Mouse (Mus musculus) liver, embryonic 12.5 days (tissue): ENCODE data around the gene Sat1. TPM values are rescaled to one million over a fixed set of nuclear protein-coding genes. Genes with fewer than 3 reads are reported as not detected.

Experiments used
- ATAC-seq: fragments of 200-750 bp; cut with Nextera tagmentation; 2 replicates; pipeline ENCODE4 v1.8.0; 2017; ENCODE audit warnings: moderate number of reproducible peaks, mild to moderate bottlenecking, moderate library complexity
- H3K27ac ChIP-seq: fragments of 300-500 bp; sonication (generic); 2 replicates; pipeline ENCODE4 v1.5.1; 2016; ENCODE audit warnings: mild to moderate bottlenecking
- H3K27me3 ChIP-seq: fragments of 300-500 bp; sonication (generic); replicated peaks from 2 replicates; pipeline ENCODE4 v1.6.1; 2016; ENCODE audit warnings: mild to moderate bottlenecking, moderate library complexity
- H3K36me3 ChIP-seq: fragments of 300-500 bp; sonication (generic); 2 replicates; pipeline ENCODE4 v1.6.1; 2016; ENCODE audit warnings: mild to moderate bottlenecking, moderate library complexity
- H3K4me1 ChIP-seq: fragments of 300-500 bp; sonication (generic); 2 replicates; pipeline ENCODE4 v1.6.1; 2016
- H3K4me2 ChIP-seq: fragments of 300-500 bp; sonication (generic); 2 replicates; pipeline ENCODE4 v1.6.1; 2016; ENCODE audit warnings: mild to moderate bottlenecking, moderate library complexity
- H3K4me3 ChIP-seq: fragments of 300-500 bp; sonication (generic); 2 replicates; pipeline ENCODE4 v1.5.1; 2016; ENCODE audit warnings: mild to moderate bottlenecking, moderate library complexity
- H3K9ac ChIP-seq: fragments of 300-500 bp; sonication (generic); 2 replicates; pipeline ENCODE4 v1.6.1; 2016; ENCODE audit warnings: mild to moderate bottlenecking, moderate library complexity
- H3K9me3 ChIP-seq: fragments of 300-500 bp; sonication (generic); replicated peaks from 2 replicates; pipeline ENCODE4 v1.6.1; 2016; ENCODE audit warnings: mild to moderate bottlenecking, moderate library complexity
- WGBS: fragments of 180-500 bp; shearing (Covaris S2); methylation state at CpG from one replicate; pipeline ENCODE4 v1.1.7; 2016; ENCODE audit not compliant: insufficient replicate concordance; 5-methylcytosine and 5-hydroxymethylcytosine counted together
- polyA plus RNA-seq: library from polyadenylated mRNA; unstranded; fragments of >200 nt; fragmentation: Nextera tagmentation; extraction: Ambion mirVana; gene quantifications from 2 replicates; pipeline ENCODE4 v1.2.1, GENCODE M21; 2016

Gene Sat1
- polyA plus RNA-seq, 1 experiment from 2014 or later = 58.6 TPM

GRCm38 (mm10) chrX:155194979-155195378 is 21.3 kb downstream of the Sat1 start:
- no peak overlapping the region for H3K4me3 ChIP-seq
- H3K27me3 ChIP-seq = no peaks in the 10 kb centered on the region
- no peak overlapping the region for H3K4me2 ChIP-seq
- no peak for ATAC-seq
- H3K9ac ChIP-seq = no peak overlapping the region
- no peaks in the 10 kb centered on the region for H3K36me3 ChIP-seq
- no peaks in the 10 kb centered on the region for H3K9me3 ChIP-seq
- H3K4me1 ChIP-seq = no peaks in the 10 kb centered on the region
- no peak overlapping the region for H3K27ac ChIP-seq
- 79% methylated on average over 4 of the region's 4 CpGs for WGBS

DNA sequence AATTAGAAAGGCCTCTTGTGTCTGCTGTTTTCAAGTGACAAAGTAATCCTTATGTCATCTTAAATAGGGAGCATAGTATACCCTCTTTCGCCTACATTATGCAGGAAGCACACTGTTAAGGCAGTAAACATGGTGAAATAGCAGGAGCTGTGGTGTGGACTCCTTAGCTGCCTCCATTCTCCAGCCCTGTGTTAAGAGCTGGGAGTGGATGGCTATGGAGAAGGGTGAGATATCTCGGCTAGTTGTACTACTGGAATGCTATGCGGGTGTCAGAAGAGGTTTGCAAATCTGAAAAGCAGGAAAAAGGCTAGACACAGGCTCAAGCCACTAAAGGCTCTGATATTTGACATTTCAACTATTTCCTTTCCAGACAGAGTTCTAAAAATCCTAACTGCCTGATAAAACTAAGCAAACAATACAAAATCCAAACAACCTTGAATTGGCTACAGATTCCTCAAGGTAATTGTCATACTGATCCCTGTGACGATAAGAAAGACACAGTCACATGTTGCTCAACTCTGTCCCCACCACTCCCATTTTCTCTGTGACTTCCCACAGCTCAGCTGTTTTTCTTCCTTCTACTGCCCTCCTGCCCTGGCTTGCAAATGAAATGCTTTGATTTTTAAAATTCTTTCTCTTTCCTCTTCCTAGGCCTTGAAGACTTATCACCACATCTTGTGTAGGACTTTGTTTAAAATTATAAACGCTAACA is 22.4 kb downstream of the Sat1 start:
- ATAC-seq = no peak
- Histone ChIP-seq H3K27me3 (no peaks in the 10 kb centered on the region), H3K9me3 (no peaks in the 10 kb centered on the region), H3K4me2 (no peak overlapping the region), H3K27ac (no peak overlapping the region), H3K4me1 (no peaks in the 10 kb centered on the region), H3K4me3 (no peak overlapping the region), H3K36me3 (no peaks in the 10 kb centered on the region), H3K9ac (no peak overlapping the region)
- 60% methylated on average over 5 of the region's 5 CpGs for WGBS

DNA sequence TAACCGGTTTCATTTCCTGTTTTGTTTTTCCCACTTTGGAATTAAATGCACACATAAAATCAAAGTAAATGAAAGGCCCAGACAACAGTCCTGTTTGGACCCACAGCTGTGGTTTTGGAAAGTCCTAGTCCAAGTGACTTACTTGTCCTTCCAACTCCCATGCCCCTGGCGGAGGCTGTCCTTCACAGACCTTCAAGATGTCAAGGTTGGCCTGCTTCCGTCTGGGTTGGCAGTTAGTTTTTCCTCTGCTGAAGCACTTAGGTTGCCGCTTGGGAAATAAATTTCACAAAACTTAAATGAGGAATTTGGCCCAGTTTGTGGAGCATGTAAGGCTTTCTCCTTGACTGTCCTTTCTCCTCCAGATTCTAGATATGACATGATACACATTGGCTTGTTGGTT is 24.3 kb downstream of the Sat1 start:
- no peaks in the 10 kb centered on the region for H3K36me3 ChIP-seq
- H3K27ac ChIP-seq = no peak overlapping the region
- 71% methylated on average over 4 of the region's 4 CpGs for WGBS
- H3K4me3 ChIP-seq = no peak overlapping the region
- no peaks in the 10 kb centered on the region for H3K9me3 ChIP-seq
- H3K4me1 ChIP-seq = no peaks in the 10 kb centered on the region
- no peak overlapping the region for H3K4me2 ChIP-seq
- no peak overlapping the region for H3K9ac ChIP-seq
- ATAC-seq = no peak
- H3K27me3 ChIP-seq = no peaks in the 10 kb centered on the region

DNA sequence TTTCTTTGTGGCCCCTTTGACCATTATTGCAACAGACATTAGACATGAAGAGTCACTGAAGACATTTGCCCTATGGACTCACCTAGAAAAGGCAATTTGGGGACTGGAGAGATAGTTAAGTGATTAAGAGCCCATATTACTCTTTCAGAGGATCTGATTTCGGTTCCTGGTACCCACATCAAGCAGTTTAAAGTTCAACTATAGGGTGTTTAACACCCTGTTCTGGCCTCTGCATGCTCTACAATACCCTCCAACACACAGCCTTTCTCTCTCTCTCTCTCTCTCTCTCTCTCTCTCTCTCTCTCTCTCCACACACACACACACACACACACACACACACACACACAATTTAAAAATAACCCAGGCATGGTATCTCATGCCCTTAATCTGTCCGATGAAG is 38.6 kb downstream of the Sat1 start:
- no peak overlapping the region for H3K27ac ChIP-seq
- H3K4me1 ChIP-seq = no peaks in the 10 kb centered on the region
- H3K4me3 ChIP-seq = no peak overlapping the region
- H3K36me3 ChIP-seq = no peaks in the 10 kb centered on the region
- WGBS = 48% methylated on average over 2 of the region's 2 CpGs
- no peak overlapping the region for H3K4me2 ChIP-seq
- no peak for ATAC-seq
- H3K27me3 ChIP-seq = no peaks in the 10 kb centered on the region
- H3K9ac ChIP-seq = no peak overlapping the region
- H3K9me3 ChIP-seq = no peaks in the 10 kb centered on the region

DNA sequence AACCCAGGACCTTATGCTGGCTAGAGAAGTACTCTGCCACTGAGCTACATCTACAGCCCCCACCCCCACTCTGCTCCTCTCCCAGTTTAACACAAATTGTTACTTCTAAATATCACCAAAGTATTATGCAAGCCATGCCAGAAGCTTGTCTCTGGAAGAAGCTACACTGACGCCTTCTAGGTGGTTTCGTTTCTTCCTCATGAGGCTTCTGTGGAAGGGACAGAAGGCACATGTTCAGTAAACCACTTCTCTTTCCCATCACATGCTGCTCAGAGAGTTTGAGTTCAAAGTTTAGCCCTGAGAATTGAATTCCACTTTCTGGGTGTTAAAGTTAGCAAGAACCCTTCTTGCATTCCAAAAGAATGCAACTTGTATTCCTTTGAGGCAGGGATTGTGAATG is 39.0 kb downstream of the Sat1 start:
- Histone ChIP-seq H3K4me3 (no peak overlapping the region), H3K27me3 (no peaks in the 10 kb centered on the region), H3K4me1 (no peaks in the 10 kb centered on the region), H3K9ac (no peak overlapping the region), H3K9me3 (no peaks in the 10 kb centered on the region), H3K4me2 (no peak overlapping the region), H3K27ac (no peak overlapping the region), H3K36me3 (no peaks in the 10 kb centered on the region)
- 43% methylated on average over 2 of the region's 2 CpGs for WGBS
- no peak for ATAC-seq

DNA sequence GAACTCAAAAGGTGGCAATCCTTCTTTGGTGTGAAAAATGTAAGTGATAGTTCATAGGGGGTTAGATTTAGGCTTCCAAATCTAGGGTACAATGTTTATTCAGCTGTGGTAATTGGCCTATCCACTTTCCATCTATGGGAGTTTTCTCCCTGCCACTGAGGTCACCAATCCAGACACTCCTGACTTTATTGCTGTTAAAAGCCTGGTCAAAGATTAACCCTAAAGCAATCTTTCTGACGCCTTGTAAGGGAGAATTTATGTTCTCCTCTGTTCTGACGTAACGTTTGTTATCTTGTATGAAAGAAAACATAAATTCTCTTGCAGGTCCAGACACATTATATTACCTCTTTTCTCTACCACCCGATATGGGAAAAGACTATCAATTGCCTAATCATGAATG is 40.7 kb downstream of the Sat1 start:
- Histone ChIP-seq H3K36me3 (no peaks in the 10 kb centered on the region), H3K4me2 (no peak overlapping the region), H3K4me3 (no peak overlapping the region), H3K9me3 (no peaks in the 10 kb centered on the region), H3K9ac (no peak overlapping the region), H3K4me1 (no peaks in the 10 kb centered on the region), H3K27ac (no peak overlapping the region), H3K27me3 (no peaks in the 10 kb centered on the region)
- 52% methylated on average over 4 of the region's 4 CpGs for WGBS
- ATAC-seq = no peak

DNA sequence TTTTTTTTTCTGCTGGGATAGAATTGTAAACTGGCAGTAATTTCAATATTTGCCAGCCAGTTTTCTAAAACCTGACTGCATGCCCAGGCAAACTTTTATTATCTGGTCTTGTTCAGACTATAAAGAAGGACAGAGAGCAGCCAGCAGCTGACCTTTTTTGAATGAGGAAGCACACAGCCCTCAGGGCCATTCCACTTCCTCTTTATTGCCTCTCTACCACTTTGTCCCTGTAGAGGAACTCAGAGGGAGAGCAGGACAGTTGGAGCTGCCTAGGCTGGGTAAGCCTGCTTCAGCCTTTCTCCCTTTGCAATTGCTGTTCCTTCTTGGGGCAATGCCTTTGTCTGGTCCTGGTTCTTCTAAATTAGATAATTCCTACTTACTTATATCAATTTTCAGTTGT is 43.9 kb downstream of the Sat1 start:
- ATAC-seq = no peak
- Histone ChIP-seq H3K4me2 (no peak overlapping the region), H3K27me3 (no peaks in the 10 kb centered on the region), H3K9me3 (no peaks in the 10 kb centered on the region), H3K9ac (no peak overlapping the region), H3K36me3 (no peaks in the 10 kb centered on the region), H3K4me1 (no peaks in the 10 kb centered on the region), H3K4me3 (no peak overlapping the region), H3K27ac (no peak overlapping the region)

GRCm38 (mm10) chrX:155171754-155172153 is 44.5 kb downstream of the Sat1 start:
- Histone ChIP-seq H3K4me1 (no peaks in the 10 kb centered on the region), H3K27me3 (no peaks in the 10 kb centered on the region), H3K9me3 (no peaks in the 10 kb centered on the region), H3K4me2 (no peak overlapping the region), H3K9ac (no peak overlapping the region), H3K36me3 (no peaks in the 10 kb centered on the region), H3K4me3 (no peak overlapping the region), H3K27ac (no peak overlapping the region)
- WGBS = 19% methylated on average over 1 of the region's 1 CpGs
- ATAC-seq = no peak

DNA sequence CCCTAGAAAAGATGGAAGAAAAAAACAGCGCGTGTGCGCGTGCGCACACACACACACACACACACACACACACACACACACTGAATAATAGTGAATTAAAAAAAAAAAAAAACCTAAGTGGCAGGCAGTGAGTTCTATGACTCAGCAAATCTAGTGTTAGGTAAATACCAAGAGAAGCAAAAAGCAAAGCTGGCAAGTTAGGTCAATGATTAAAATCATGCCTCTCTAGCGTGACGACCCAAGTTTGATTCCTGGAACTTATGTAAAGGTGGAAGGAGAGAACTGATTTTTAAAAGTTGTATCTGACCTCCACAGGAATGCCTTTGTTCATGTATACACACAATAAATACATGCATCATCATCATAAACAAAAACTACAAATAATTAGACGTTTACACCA is 46.4 kb downstream of the Sat1 start:
- Histone ChIP-seq H3K27me3 (no peaks in the 10 kb centered on the region), H3K4me1 (no peaks in the 10 kb centered on the region), H3K9ac (no peak overlapping the region), H3K4me2 (no peak overlapping the region), H3K4me3 (no peak overlapping the region), H3K36me3 (no peaks in the 10 kb centered on the region), H3K27ac (no peak overlapping the region), H3K9me3 (no peaks in the 10 kb centered on the region)
- ATAC-seq = no peak
- 79% methylated on average over 8 of the region's 8 CpGs for WGBS

- no peak overlapping the region for H3K9ac ChIP-seq
- 72% methylated on average over 3 of the region's 3 CpGs for WGBS
- no peak for ATAC-seq
- H3K4me2 ChIP-seq = no peak overlapping the region
- no peak overlapping the region for H3K27ac ChIP-seq
- no peaks in the 10 kb centered on the region for H3K36me3 ChIP-seq
- H3K27me3 ChIP-seq = no peaks in the 10 kb centered on the region
- H3K4me3 ChIP-seq = no peak overlapping the region
- no peaks in the 10 kb centered on the region for H3K4me1 ChIP-seq
- no peaks in the 10 kb centered on the region for H3K9me3 ChIP-seq
These were observed 48.6 kb downstream of the Sat1 start for GRCm38 (mm10) chrX:155167667-155168066.

- Histone ChIP-seq H3K36me3 (no peaks in the 10 kb centered on the region), H3K4me2 (no peak overlapping the region), H3K27me3 (no peaks in the 10 kb centered on the region), H3K9ac (no peak overlapping the region), H3K4me1 (no peaks in the 10 kb centered on the region), H3K9me3 (no peaks in the 10 kb centered on the region), H3K27ac (no peak overlapping the region), H3K4me3 (no peak overlapping the region)
- no peak for ATAC-seq
- 58% methylated on average over 2 of the region's 2 CpGs for WGBS
These were observed 49.9 kb downstream of the Sat1 start for GRCm38 (mm10) chrX:155166313-155166712.

- H3K27ac ChIP-seq = no peak overlapping the region
- 47% methylated on average over 1 of the region's 1 CpGs for WGBS
- no peaks in the 10 kb centered on the region for H3K4me1 ChIP-seq
- no peak overlapping the region for H3K4me3 ChIP-seq
- H3K27me3 ChIP-seq = no peaks in the 10 kb centered on the region
- no peak for ATAC-seq
- H3K9me3 ChIP-seq = no peaks in the 10 kb centered on the region
- H3K9ac ChIP-seq = no peak overlapping the region
- H3K4me2 ChIP-seq = no peak overlapping the region
- no peaks in the 10 kb centered on the region for H3K36me3 ChIP-seq
These were observed 52.7 kb downstream of the Sat1 start for GRCm38 (mm10) chrX:155163553-155163952.
